Mouse (Mus musculus) ES-Bruce4 (cell line): Measurements from ENCODE around the gene Adh7.

ENCODE experiments used
- CTCF ChIP-seq: IDR thresholded peaks from one replicate; pipeline ENCODE4 v1.8.1; 2011; ENCODE audit warnings: low read depth, low read length
- EP300 ChIP-seq: IDR thresholded peaks from 2 replicates; pipeline ENCODE4 v1.6.1; 2011; ENCODE audit warnings: low read depth, low read length; ENCODE audit not compliant: insufficient read depth

- TF ChIP-seq EP300 (no peak), CTCF (no peak)
Observed at GRCm38 (mm10) chr3:138247241-138247640, 29.7 kb downstream of the Adh7 start.
